Mouse (Mus musculus) CH12.LX (cell line): ENCODE measurements around the gene Elp4.

Experiments
- CTCF ChIP-seq, 2 experiments: IDR thresholded peaks in 1 of 2; conservative IDR thresholded peaks in 1 of 2; 2 replicates each; pipeline ENCODE4 v1.5.1; 2011 to 2012; ENCODE audit warnings: low read depth in 2 of 2, low read length in 2 of 2, improper control_type of control experiment in 1 of 2, inconsistent platforms in 1 of 2, mild to moderate bottlenecking in 1 of 2, moderate library complexity in 1 of 2
- EP300 ChIP-seq: IDR thresholded peaks from 2 replicates; pipeline ENCODE4 v1.6.1; 2011; ENCODE audit warnings: low read length, improper control_type of control experiment
- HCFC1 ChIP-seq: IDR thresholded peaks from 2 replicates; pipeline ENCODE4 v1.6.1; 2012; ENCODE audit warnings: low read depth, mild to moderate bottlenecking, inconsistent platforms, low read length, improper control_type of control experiment
- MAFK ChIP-seq: IDR thresholded peaks from 2 replicates; pipeline ENCODE4 v1.6.1; 2011; ENCODE audit warnings: low read length, improper control_type of control experiment; ENCODE audit not compliant: insufficient replicate concordance
- POLR2A ChIP-seq: IDR thresholded peaks from 2 replicates; pipeline ENCODE4 v1.6.1; 2011; ENCODE audit warnings: low read depth, mild to moderate bottlenecking, improper control_type of control experiment, low read length
- UBTF ChIP-seq: IDR thresholded peaks from 2 replicates; pipeline ENCODE4 v1.6.1; 2012; ENCODE audit warnings: low read depth, mild to moderate bottlenecking, inconsistent platforms, low read length, improper control_type of control experiment, moderate library complexity

DNA sequence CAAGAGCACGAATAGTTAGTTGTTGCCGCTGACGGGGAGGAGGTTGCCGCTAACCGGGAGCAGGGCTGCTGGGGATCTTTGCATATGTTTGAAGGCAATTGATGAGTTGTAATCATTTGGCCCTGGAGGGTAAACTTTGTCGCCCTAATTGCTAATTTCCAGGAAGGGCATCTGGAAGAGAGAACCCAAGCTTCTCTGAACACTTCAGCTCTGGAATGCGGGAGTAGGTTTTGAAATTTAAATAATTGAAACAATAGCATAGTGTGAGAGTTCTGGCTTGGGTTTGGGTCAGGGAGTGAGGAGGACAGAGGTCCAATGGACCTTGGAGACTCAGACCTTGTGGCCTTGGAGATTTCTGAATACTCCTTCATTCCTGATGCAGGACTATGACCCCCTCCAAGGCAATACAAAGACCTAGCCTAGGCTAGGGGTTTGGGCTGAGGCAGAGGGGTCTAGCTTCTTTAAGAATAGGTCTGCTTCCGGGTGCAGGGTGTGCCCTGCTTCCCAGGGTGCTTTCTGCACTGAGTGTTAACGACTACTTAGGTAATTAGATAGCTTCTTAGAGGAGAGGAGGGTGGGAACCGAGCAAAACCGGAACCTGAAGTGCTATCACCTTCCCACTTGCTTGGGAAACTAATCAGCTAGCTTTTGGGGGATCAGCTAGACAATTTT is 226.8 kb downstream of the Elp4 start:
- no peak for TF ChIP-seq CTCF (conservative IDR thresholded peaks at IDR 0.05 in 1 of 2, IDR thresholded peaks at IDR 0.05 in 1 of 2; ENCODE audit: low read depth in 2 of 2, low read length in 2 of 2)
- no peak for TF ChIP-seq HCFC1
- TF ChIP-seq UBTF: no peak
- TF ChIP-seq EP300: no peak
- no peak for TF ChIP-seq POLR2A
- no peak for TF ChIP-seq MAFK
